Mouse (Mus musculus): Measurements from ENCODE around the gene Fpr-rs6. TPM values are rescaled to one million over a fixed set of nuclear protein-coding genes. Genes with fewer than 3 reads are reported as not detected.

Gene Fpr-rs6
- not detected for total RNA-seq (2021)

- DNase-seq (ENCODE audit: extremely low spot score in 1 of 2, low spot score in 1 of 2), result no peak
These were observed at the start of gene Fpr-rs6 for GRCm38 (mm10) chr17:20182997-20183396. Gene Fpr-rs6, minus strand, starts transcription at chr17:20183097.

Other genes with a start within 250 kb of the Fpr-rs6 start
- gene Vmn2r104, start 134.8 kb downstream of the Fpr-rs6 start, total RNA-seq (2021), result not detected
- gene Fpr-rs7, start 68.9 kb downstream of the Fpr-rs6 start, total RNA-seq (2021), result not detected
- not detected for gene Vmn2r105, start 52.0 kb upstream of the Fpr-rs6 start, total RNA-seq (2021)
- gene Vmn2r106, start 102.5 kb upstream of the Fpr-rs6 start, total RNA-seq (2021), result not detected
- gene Vmn2r107, start 162.1 kb upstream of the Fpr-rs6 start, total RNA-seq (2021), result not detected
- gene Vmn1r224, start 231.0 kb upstream of the Fpr-rs6 start, total RNA-seq (2021), result not detected

All from layer of hippocampus, postnatal 25 days (tissue).